Mouse (Mus musculus) C2C12 (cell line): Measurements from ENCODE around the gene Olfr907.

Experiments used
- CEBPB ChIP-seq: IDR thresholded peaks from one replicate; pipeline ENCODE4 v1.6.1; 2011; ENCODE audit warnings: low read depth, mild to moderate bottlenecking, control low read depth, moderate library complexity
- CTCF ChIP-seq: IDR thresholded peaks from one replicate; pipeline ENCODE4 v1.5.1; 2011; ENCODE audit not compliant: control insufficient read depth, insufficient read depth, insufficient read length
- FOSL1 ChIP-seq: IDR thresholded peaks from one replicate; pipeline ENCODE4 v1.8.0; 2011; ENCODE audit warnings: mild to moderate bottlenecking, low read length; ENCODE audit not compliant: poor library complexity, insufficient read depth, severe bottlenecking
- MAX ChIP-seq: IDR thresholded peaks from one replicate; pipeline ENCODE4 v1.6.1; 2011; ENCODE audit warnings: mild to moderate bottlenecking, control low read depth
- USF1 ChIP-seq: IDR thresholded peaks from one replicate; pipeline ENCODE4 v1.6.1; 2011; ENCODE audit warnings: low read depth, mild to moderate bottlenecking, control low read depth, moderate library complexity

DNA sequence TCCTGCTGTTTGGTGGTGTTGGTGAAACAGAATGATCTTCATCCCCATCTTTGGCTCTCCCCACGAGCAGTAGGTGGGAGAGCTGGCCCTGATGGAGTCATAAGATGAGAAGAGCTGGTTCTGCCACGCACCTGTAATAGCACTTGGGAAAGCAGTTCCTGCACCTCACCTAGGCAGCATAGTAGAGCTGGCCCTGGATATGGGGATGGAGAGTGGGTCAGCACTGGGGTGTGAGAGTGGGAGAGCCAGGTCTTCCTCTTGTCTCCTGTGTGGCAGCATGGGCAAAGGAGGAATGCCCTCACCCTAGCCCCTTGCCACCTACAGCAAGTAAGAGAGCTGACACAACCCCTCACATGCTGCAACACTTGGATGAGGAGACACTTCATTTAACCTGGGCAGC lies 16.8 kb downstream of the Olfr907 start:
- TF ChIP-seq CTCF (no peak), FOSL1 (no peak), USF1 (no peak), MAX (no peak), CEBPB (no peak)
